Mouse (Mus musculus) small intestine, adult 2 months (tissue): ENCODE data around the gene Hecw2. TPM values are rescaled to one million over a fixed set of nuclear protein-coding genes. Genes with fewer than 3 reads are reported as not detected.

Experiments
- H3K27ac ChIP-seq: fragments of 200-500 bp; 2 replicates; pipeline ENCODE4 v1.5.1; 2012; ENCODE audit warnings: low read depth, low read length, control low read depth, inconsistent platforms; ENCODE audit not compliant: insufficient read depth
- H3K27me3 ChIP-seq: fragments of 200-500 bp; 2 replicates; pipeline ENCODE4 v1.6.1; 2012; ENCODE audit warnings: mild to moderate bottlenecking, moderate library complexity, low read length, inconsistent platforms; ENCODE audit not compliant: control insufficient read depth, insufficient read depth
- H3K36me3 ChIP-seq: fragments of 200-500 bp; 2 replicates; pipeline ENCODE4 v1.6.1; 2012; ENCODE audit warnings: mild to moderate bottlenecking, low read length, control low read depth, inconsistent platforms; ENCODE audit not compliant: control insufficient read depth, insufficient read depth
- H3K4me1 ChIP-seq: fragments of 200-500 bp; 2 replicates; pipeline ENCODE4 v1.6.1; 2012; ENCODE audit warnings: low read length, inconsistent platforms, mixed read lengths; ENCODE audit not compliant: control insufficient read depth, insufficient read depth, insufficient read length
- H3K4me3 ChIP-seq: fragments of 200-500 bp; 2 replicates; pipeline ENCODE4 v1.5.1; 2012; ENCODE audit warnings: low read depth, mild to moderate bottlenecking, control low read depth, inconsistent platforms, low read length, moderate library complexity
- CTCF ChIP-seq: fragments of 200-500 bp; IDR thresholded peaks from 2 replicates; pipeline ENCODE4 v1.5.1; 2012; ENCODE audit warnings: low read depth, mild to moderate bottlenecking, control low read depth, inconsistent platforms, low read length, moderate library complexity, mixed read lengths; ENCODE audit not compliant: insufficient replicate concordance, insufficient read length; ENCODE audit errors: extremely low read depth
- POLR2A ChIP-seq: fragments of 200-500 bp; IDR thresholded peaks from 2 replicates; pipeline ENCODE4 v1.6.1; 2012; ENCODE audit warnings: low read depth, mild to moderate bottlenecking, control low read depth, inconsistent platforms, low read length, moderate library complexity
- WGBS: fragments of 180-500 bp; shearing (Covaris S2); methylation state at CpG from one replicate; pipeline ENCODE4 v1.1.7; 2018; 5-methylcytosine and 5-hydroxymethylcytosine counted together
- polyA plus RNA-seq: library from polyadenylated mRNA; depleted of rRNA; stranded (reverse); fragments of >200 nt; gene quantifications from 2 replicates; pipeline ENCODE4 v1.2.3, GENCODE M21; 2012

Hecw2 gene
- polyA plus RNA-seq, 1 experiment, result 0.25 TPM

DNA sequence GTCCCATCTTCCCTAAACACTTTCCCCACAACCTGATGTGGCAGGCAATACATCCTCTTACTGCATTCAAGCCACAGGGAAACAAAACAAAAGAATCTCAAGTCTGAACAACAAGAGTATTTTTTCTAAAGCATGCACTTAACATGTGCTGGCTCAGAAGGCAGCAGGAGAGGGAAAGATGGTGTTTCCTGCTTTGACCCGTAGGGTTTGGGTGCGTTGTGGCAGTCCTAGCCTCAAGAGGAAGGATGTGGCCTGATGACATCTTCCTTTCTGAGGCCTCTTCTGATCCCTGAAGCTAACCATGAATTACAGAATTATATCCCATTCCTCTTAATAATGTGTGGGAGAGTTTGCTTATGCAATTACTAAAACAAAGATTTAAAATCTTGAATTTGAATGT lies 249.2 kb downstream of the Hecw2 start:
- no peaks in the 10 kb centered on the region for H3K27me3 ChIP-seq
- WGBS, result 72% methylated on average over 2 of the region's 2 CpGs
- H3K27ac ChIP-seq, result no peak overlapping the region
- no peak overlapping the region for H3K4me3 ChIP-seq
- no peak for TF ChIP-seq POLR2A
- TF ChIP-seq CTCF, result no peak
- H3K36me3 ChIP-seq, result no peaks in the 10 kb centered on the region
- no peaks in the 10 kb centered on the region for H3K4me1 ChIP-seq

GRCm38 (mm10) chr1:53942468-53942867 lies 252.5 kb downstream of the Hecw2 start:
- Histone ChIP-seq H3K27me3 (no peaks in the 10 kb centered on the region), H3K36me3 (no peaks in the 10 kb centered on the region), H3K4me1 (no peaks in the 10 kb centered on the region), H3K27ac (no peak overlapping the region), H3K4me3 (no peak overlapping the region)
- 79% methylated on average over 8 of the region's 8 CpGs for WGBS
- TF ChIP-seq CTCF, result no peak
- TF ChIP-seq POLR2A, result no peak

DNA sequence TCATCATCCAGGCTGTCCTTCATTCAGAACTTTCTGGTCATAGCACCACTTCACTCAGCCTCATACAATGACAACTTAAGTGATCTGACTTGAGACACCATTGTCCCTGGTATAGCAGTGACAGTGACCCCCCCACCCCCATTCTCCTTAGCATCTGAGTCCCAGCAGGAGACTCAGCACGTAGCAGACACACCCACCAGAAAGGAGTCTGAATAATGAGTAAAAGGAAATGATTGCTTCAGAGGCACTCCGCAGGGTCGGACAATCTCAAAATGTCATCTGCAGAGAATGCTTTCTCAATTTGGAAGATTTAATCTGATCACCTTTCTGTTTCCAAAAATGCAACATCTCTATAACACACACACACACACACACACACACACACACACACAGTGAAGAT lies 253.4 kb downstream of the Hecw2 start:
- no peaks in the 10 kb centered on the region for H3K36me3 ChIP-seq
- H3K27ac ChIP-seq, result no peak overlapping the region
- H3K4me1 ChIP-seq, result no peaks in the 10 kb centered on the region
- TF ChIP-seq CTCF (no peak), POLR2A (no peak)
- H3K27me3 ChIP-seq, result no peaks in the 10 kb centered on the region
- WGBS, result 50% methylated on average over 3 of the region's 3 CpGs
- no peak overlapping the region for H3K4me3 ChIP-seq

DNA sequence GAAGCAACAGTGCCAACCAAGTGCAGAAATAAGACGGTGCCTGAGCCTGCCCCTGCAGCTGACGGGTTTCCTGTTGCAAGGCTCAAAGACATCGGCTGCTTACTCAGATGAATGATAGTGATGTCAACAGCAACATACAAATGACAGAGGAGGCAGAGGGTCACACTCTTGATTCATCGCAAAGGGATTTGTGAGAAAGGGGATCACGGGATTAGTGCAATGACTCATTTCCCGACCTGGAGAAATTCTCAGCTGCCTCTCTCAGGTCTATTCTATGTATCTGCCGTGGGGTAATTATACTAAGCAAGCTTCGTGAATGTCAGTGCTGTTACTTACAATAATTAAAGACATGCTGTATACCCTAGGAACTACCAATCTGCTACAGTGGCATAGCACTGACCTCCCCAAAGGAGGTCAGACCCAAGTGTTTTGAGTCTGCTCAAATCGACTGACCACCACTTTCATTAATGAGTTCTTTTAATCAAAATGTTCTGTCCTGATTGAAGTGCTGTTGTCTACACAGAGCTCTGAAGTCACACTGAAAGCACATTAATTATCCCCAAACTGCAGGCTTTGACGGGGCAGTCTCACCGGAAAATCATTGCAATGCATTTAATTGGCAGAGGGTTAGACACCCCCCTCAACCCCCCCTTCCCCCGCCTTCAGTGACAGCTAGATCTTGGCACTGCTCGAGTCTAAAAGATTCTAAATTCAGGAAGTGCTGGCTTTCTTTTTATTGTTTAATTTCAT lies 254.5 kb downstream of the Hecw2 start:
- Histone ChIP-seq H3K4me1 (no peaks in the 10 kb centered on the region), H3K27ac (no peak overlapping the region), H3K36me3 (no peaks in the 10 kb centered on the region), H3K27me3 (no peaks in the 10 kb centered on the region), H3K4me3 (no peak overlapping the region)
- WGBS, result 55% methylated on average over 13 of the region's 13 CpGs
- TF ChIP-seq CTCF (no peak), POLR2A (no peak)

DNA sequence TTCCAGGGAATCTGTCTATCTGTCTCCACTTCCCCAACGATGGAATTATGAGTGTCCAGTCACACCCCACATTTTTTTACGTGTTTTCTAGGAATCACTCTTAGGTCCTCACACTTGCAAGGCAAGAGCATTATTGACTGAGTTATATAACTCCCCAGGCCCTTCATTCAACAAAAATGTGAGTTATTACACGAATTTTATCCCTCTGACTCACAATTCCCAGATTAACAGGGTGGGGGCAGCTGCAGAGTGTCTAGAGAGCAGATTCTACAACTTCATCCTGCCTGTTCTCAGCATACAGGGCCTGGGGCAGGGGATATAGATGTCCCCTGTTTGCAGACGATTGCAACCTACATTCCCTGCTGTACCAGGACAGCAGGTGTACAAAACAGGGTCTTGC lies 255.7 kb downstream of the Hecw2 start:
- H3K4me1 ChIP-seq, result no peaks in the 10 kb centered on the region
- 49% methylated on average over 4 of the region's 4 CpGs for WGBS
- H3K36me3 ChIP-seq, result no peaks in the 10 kb centered on the region
- H3K27ac ChIP-seq, result no peak overlapping the region
- no peak for TF ChIP-seq POLR2A
- TF ChIP-seq CTCF, result no peak
- no peak overlapping the region for H3K4me3 ChIP-seq
- H3K27me3 ChIP-seq, result no peaks in the 10 kb centered on the region

DNA sequence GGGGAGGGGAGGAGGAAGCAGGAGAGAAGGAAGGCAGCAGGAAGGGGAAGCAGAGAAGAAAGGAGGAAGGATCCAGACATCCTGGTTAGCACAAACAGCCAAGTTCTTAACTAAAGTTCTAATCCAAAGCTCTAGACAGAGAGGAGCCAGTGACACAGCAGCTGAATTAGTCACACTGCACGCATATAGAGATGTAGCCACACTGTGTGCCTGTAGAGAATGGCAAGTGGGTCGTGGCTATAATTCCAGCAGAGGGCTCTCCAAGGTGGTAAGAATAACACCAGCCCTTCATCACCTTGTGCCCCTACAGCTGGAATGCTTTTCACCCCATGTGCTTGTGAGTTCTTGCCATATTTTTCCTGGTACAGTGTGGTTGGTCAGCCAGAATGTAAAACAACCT lies 261.7 kb downstream of the Hecw2 start:
- no peaks in the 10 kb centered on the region for H3K27me3 ChIP-seq
- no peak overlapping the region for H3K4me3 ChIP-seq
- no peaks in the 10 kb centered on the region for H3K36me3 ChIP-seq
- no peaks in the 10 kb centered on the region for H3K4me1 ChIP-seq
- TF ChIP-seq CTCF, result no peak
- no peak for TF ChIP-seq POLR2A
- 62% methylated on average over 2 of the region's 2 CpGs for WGBS
- no peak overlapping the region for H3K27ac ChIP-seq

DNA sequence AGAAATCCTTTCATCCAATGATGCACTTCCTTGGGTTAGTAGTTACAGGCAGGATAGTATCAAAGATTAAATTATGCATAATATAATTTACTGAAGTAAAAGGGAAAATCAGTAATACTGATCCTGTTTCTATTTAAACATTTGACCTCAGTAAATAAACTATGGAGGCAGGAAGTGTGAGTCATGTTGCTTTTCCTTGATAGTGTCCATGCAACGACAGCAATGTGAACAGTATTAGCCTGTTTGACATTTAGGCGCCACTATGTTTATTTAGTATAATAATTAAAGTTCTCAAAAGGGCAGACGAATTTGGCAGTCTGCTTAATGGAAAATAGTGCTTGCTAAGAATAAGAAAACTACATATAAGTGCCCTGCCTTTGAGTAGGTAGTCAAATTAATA lies 263.7 kb downstream of the Hecw2 start:
- H3K27ac ChIP-seq, result no peak overlapping the region
- 12% methylated on average over 3 of the region's 3 CpGs for WGBS

More for the DNA sequence above, 263.7 kb downstream of the Hecw2 start:
- Histone ChIP-seq H3K27me3 (no peaks in the 10 kb centered on the region), H3K4me1 (no peaks in the 10 kb centered on the region), H3K4me3 (no peak overlapping the region), H3K36me3 (no peaks in the 10 kb centered on the region)
- TF ChIP-seq POLR2A (no peak), CTCF (no peak)
